Mouse (Mus musculus) kidney, adult 2 months (tissue): Measurements from ENCODE around the gene Cdk5r1.

Experiments
- CTCF ChIP-seq: fragments of 200-500 bp; conservative IDR thresholded peaks from 2 replicates; pipeline ENCODE4 v1.5.1; 2011; ENCODE audit warnings: low read depth, mild to moderate bottlenecking, control low read depth, low read length, moderate library complexity, mixed read lengths; ENCODE audit not compliant: insufficient read depth, insufficient read length
- POLR2A ChIP-seq: fragments of 200-500 bp; IDR thresholded peaks from one replicate; pipeline ENCODE4 v1.6.1; 2011; ENCODE audit warnings: low read depth, low read length, control low read depth

DNA sequence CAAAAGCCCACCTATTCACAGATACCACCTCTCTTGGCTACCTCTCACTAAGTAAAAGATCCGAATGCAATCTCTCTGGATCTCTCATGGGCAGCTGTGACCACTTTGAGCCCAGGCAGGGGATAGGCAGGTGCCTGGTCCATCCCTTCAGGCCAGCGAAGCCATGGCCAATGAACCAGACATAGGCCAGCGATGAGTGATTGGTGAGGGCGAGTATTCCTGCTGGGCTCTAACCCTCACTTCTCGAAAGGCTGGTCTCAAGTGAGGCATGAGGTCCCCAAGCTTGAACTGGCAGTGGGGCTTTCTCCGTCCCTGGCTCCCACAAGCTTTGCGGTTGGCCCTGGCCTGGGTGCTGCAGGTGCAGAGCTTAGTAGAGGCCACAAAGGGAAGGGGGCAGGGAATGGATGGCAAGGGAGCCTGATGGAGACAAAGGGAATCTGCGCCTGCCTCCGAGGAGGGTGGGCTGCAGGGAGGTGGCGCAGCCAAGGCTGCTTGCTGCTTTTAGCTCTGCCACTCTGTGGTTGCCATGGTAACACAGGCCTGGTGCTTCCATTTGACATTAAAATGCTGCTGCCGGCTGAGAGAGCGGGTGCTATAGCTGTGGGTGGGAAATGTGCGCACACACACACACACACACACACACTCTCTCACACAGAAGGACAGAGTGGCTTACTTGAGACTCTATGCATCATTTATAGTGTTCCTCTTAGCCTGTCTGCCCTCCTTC lies 27.1 kb downstream of the Cdk5r1 start:
- TF ChIP-seq POLR2A (no peak), CTCF (no peak)
